Mouse (Mus musculus): ENCODE measurements around the gene Ddx24.
A peak's percentile ranks its signal among the peaks of the same experiment; 100 is the strongest.

Ddx24 gene

DNA sequence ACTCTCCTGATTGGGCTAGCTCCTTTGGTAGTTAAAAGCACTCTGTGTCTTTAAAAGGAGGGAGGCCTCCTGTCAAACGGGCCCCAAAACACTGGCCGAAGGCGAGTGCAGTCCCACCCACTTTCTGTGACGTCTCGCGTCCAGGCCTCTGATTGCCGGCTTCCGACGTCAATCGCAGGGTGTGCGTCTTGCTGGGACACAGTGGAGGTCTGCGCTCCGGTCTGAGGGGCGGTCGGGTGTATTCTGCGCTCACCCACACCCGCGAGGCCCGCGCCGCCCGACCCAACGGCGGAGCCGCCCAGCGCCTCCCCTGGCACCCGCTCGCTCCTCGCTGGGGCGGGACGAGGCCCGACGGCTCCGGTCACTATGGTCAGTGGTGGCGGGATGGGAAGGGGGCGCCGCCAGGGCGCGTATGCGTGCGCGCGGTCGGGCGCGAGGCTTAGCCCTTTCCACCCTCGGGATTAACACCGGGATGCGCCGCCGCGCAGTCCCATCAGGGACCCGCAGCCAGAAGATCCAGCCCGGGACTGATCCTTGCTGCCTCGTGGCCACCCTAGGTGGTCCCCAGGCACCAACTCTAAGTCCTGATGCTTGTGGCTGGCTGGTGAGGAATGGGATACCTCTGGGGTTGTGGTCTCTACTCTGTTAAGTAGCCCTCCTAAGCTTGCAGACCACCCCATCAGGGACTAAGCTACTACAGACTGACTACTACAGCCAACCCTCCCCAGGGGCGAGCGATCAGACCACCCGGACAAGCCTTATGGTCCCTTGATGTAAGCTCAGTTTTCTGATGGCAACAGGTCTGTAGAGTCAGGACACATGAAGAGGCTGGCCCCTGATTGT lies 36.9 kb downstream of the Ddx24 start, which contains the start of gene Otub2:
TSS of gene Otub2 (plus strand) at position 178 of the 843 bp plus-strand sequence.
- peak; percentile 98 for DNase-seq

GRCm38 (mm10) chr12:103380226-103380625 lies 45.4 kb downstream of the Ddx24 start:
- DNase-seq, result no peak

- no peak for DNase-seq
Observed at GRCm38 (mm10) chr12:103376774-103377173, 48.9 kb downstream of the Ddx24 start.

- DNase-seq, result no peak
Observed at GRCm38 (mm10) chr12:103376124-103376523, 49.5 kb downstream of the Ddx24 start.

GRCm38 (mm10) chr12:103373530-103374236 lies 51.9 kb downstream of the Ddx24 start:
- no peak for DNase-seq

DNA sequence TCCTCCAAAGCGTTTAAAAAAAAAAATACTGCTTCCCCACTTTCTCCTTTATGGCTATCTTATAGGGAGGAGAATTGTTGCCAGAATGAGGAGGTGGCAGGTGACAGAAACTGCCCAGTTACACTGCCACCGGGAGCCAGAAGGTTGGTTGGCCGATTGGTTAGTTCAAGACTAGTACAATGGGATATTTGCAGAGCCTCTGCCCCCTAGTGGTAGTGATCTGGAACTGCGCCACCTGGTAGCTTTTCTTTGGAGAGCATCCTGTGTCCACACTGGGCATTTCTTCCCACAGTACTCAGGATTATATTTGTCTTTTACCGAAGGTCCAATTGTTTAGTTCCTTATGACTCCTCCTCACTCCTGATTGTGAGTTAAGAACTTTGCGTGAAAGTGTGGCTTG lies 53.9 kb downstream of the Ddx24 start:
- peak; percentile 63 for DNase-seq

DNA sequence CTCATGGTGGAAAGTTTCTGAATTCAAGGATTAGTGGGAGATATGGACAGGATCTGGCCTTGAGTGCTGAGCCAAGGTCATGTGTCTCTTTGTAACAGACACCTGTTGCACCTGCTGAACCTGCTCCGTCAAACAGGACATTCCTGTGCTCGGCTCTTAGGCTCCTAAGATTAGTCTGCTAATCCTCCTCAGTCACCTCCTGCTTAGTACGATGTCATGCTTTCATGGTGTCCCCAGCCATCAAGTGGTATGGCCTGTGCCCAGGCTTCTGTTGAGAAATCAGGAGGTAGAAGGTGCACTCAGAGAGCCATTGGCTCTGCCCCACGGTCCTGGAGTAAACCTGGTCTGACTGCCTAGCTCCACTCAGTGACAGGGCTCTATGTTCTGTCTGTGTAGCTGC lies 54.8 kb downstream of the Ddx24 start:
- no peak for DNase-seq

- DNase-seq, result no peak
Observed at GRCm38 (mm10) chr12:103368777-103369176, 56.9 kb downstream of the Ddx24 start.

DNA sequence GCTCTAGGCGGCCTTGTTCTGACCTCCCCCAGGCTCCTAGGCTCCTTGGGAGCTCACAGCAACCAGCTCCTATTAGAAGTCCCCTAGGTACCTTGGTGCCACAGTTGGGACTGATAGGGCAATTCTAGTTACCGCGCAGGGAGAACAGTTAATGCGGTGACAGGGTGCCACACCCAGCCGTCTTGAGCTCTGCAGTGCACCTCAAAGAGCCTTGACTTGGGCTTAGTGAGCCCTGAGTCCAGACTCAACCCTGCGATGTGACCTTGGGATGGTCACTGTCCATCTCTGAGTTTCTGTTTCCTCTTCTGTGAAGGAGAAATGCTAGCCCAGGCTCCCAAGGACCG lies 57.3 kb downstream of the Ddx24 start:
- DNase-seq, result no peak

DNA sequence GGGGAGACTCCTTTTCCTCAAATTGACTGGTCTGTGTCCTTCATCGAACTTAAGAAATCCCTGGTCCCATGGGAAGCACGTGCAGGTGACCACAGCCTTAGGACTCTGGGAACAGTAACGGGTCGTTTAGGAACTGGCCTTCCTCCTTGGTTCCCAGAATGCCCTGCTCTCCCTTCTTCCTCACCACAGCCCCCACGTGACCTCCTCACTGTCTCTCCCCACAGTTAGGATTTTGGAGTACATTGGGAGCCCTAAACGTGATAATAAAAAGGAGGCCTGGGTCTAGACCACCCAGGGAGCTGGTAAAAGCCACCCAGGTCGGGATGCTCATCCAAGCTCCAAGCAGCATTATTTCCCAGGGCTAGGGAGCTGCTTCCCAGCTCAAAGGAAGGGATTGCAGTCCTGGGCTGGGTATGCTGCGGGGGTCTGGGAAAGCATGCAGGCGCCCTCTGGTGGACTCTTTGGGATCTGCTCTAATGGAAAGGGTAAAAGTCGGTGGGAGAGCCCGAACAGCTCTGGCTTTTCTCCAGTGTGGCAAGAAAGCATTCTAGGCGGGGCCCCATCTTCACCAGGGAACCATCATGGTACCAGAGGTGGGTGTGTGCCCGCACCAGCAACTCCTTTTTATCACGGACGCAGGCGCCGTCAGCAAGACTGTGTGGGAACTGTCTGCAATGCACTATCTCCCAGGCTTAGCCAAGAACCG lies 57.9 kb downstream of the Ddx24 start:
- DNase-seq, result peak; percentile 64

GRCm38 (mm10) chr12:103367171-103367570 lies 58.5 kb downstream of the Ddx24 start:
- DNase-seq, result no peak

DNA sequence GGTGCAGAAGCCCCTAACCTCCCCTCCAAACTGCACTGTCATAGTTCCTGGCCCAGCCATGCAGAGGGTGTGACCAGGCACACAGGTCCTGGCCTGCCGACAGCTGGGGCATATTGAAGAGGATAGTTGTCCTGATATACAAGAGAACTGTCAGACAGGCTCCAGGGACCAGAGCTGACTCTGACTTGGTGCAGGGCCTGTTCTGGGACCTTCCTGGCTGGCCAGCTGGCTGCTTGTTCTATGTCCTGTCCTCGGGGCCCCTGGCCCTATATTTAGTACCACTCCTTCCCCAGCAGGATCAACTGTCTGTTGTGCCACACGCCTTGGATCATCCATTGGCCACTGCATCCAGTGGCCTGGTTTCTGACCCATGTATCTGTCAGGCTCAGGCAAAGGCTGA lies 63.3 kb downstream of the Ddx24 start:
- no peak for DNase-seq

- no peak for DNase-seq
Observed at GRCm38 (mm10) chr12:103361539-103362307, 63.9 kb downstream of the Ddx24 start.

DNA sequence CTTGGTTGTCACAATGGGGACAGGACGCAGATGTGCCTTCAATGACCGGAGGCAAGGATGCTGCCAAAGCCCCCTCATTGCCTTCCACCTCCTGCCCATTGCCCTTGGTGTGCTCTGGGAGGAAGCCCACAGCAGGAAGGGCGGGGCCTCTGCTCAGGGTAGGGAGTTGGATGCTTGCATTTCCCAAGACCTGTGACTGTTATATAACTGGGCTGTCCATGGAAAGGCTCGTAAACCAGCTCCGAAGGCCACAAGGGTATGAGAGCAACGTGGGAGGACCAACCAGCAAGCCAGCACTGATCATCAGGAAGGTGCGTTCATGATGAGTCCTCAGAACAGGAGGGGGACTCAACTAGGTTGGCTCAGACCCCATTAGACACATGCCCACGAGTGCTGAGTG lies 64.8 kb downstream of the Ddx24 start:
- no peak for DNase-seq

- DNase-seq, result no peak
Observed at GRCm38 (mm10) chr12:103358951-103359801, 66.5 kb downstream of the Ddx24 start.

DNA sequence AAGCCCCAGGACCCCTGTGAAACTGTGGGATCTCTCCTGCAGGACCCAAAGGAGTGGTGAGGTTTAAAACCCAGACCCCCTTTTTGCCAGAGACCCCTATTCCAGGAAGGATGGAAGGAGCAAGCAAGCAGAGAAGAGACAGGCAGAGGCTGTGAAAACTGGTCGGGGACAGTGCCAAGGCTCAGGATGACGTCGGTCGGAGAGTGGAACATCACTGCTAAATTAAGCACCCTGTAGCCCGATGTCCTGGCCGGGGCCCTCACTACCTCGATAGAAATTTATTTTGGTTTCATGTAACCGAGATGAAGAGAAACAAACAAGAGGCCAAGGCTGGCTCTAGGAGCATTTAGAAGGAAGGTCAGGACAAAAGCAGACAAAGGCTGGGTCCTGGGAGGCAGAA lies 67.4 kb downstream of the Ddx24 start:
- no peak for DNase-seq
